Mouse (Mus musculus): ENCODE results near the gene Treml1.

Treml1 gene

GRCm38 (mm10) chr17:48360462-48360861 is 746 bp downstream of the Treml1 start:
- DNase-seq (ENCODE audit: low spot score in 2 of 2): no peak

- DNase-seq (ENCODE audit: low spot score in 2 of 2): no peak
Measured at GRCm38 (mm10) chr17:48362346-48362745, 2.6 kb downstream of the Treml1 start.

GRCm38 (mm10) chr17:48362966-48363365 is 3.2 kb downstream of the Treml1 start:
- peak in 1 of 2 experiments; percentile 43 for DNase-seq (ENCODE audit: low spot score in 2 of 2)

GRCm38 (mm10) chr17:48363421-48363965 is 3.8 kb downstream of the Treml1 start:
- DNase-seq (ENCODE audit: low spot score in 2 of 2): no peak

GRCm38 (mm10) chr17:48365511-48366155 is 5.9 kb downstream of the Treml1 start:
- no peak for DNase-seq (ENCODE audit: low spot score in 2 of 2)

- DNase-seq (ENCODE audit: low spot score in 2 of 2): no peak
Measured at GRCm38 (mm10) chr17:48366806-48367205, 7.1 kb downstream of the Treml1 start.

GRCm38 (mm10) chr17:48371621-48372020 is 11.9 kb downstream of the Treml1 start:
- no peak for DNase-seq (ENCODE audit: low spot score in 2 of 2)

GRCm38 (mm10) chr17:48372987-48373386 is 13.3 kb downstream of the Treml1 start:
- no peak for DNase-seq (ENCODE audit: low spot score in 2 of 2)

GRCm38 (mm10) chr17:48376102-48376501 is 16.4 kb downstream of the Treml1 start:
- DNase-seq (ENCODE audit: low spot score in 2 of 2): no peak

GRCm38 (mm10) chr17:48379050-48379449 is 19.3 kb downstream of the Treml1 start:
- DNase-seq (ENCODE audit: low spot score in 2 of 2): no peak

GRCm38 (mm10) chr17:48385786-48386461 is 26.2 kb downstream of the Treml1 start:
- DNase-seq (ENCODE audit: low spot score in 2 of 2): no peak

- DNase-seq (ENCODE audit: low spot score in 2 of 2): no peak
Measured at GRCm38 (mm10) chr17:48388666-48389065, 28.9 kb downstream of the Treml1 start.

- no peak for DNase-seq (ENCODE audit: low spot score in 2 of 2)
Measured at GRCm38 (mm10) chr17:48389442-48389841, 29.7 kb downstream of the Treml1 start.

- DNase-seq (ENCODE audit: low spot score in 2 of 2): no peak
Measured at GRCm38 (mm10) chr17:48391446-48391845, 31.7 kb downstream of the Treml1 start.

- no peak for DNase-seq (ENCODE audit: low spot score in 2 of 2)
Measured at GRCm38 (mm10) chr17:48392616-48393015, 32.9 kb downstream of the Treml1 start.

- DNase-seq (ENCODE audit: low spot score in 2 of 2): no peak
Measured at GRCm38 (mm10) chr17:48401710-48402109, 42.0 kb downstream of the Treml1 start.

- DNase-seq (ENCODE audit: low spot score in 2 of 2): no peak
Measured at GRCm38 (mm10) chr17:48402751-48403150, 43.0 kb downstream of the Treml1 start.

- no peak for DNase-seq (ENCODE audit: low spot score in 2 of 2)
Measured at GRCm38 (mm10) chr17:48403848-48404247, 44.1 kb downstream of the Treml1 start.

GRCm38 (mm10) chr17:48404706-48405105 is 45.0 kb downstream of the Treml1 start:
- no peak for DNase-seq (ENCODE audit: low spot score in 2 of 2)

GRCm38 (mm10) chr17:48407154-48407553 is 47.4 kb downstream of the Treml1 start:
- DNase-seq (ENCODE audit: low spot score in 2 of 2): no peak

GRCm38 (mm10) chr17:48407910-48408525 is 48.3 kb downstream of the Treml1 start:
- no peak for DNase-seq (ENCODE audit: low spot score in 2 of 2)

- DNase-seq (ENCODE audit: low spot score in 2 of 2): peak; percentile 39 to 43
Measured at GRCm38 (mm10) chr17:48408526-48409291, 49.0 kb downstream of the Treml1 start.
